Mouse (Mus musculus) lung, postnatal 4 days (tissue): ENCODE results near the gene Cmtm2a.
A peak's percentile ranks its signal among the peaks of the same experiment; 100 is the strongest.
"Not testable (repeated sequence)": the region's sequence is repeated elsewhere in the genome, so short reads cannot be mapped to it uniquely, and the experiment has no call there.

Experiments
- DNase-seq, 2 experiments: peaks; one replicate each; pipeline ENCODE4 v3.0.0; 2021

Gene Cmtm2a

GRCm38 (mm10) chr8:104293081-104293480 is at the start of gene Cmtm2a:
Cmtm2a (minus strand) TSS chr8:104293181.
- not testable (repeated sequence) for DNase-seq

- no peak for DNase-seq
These were observed 49.4 kb upstream of the Cmtm2a start for GRCm38 (mm10) chr8:104342426-104342825.

- no peak for DNase-seq
These were observed 48.7 kb upstream of the Cmtm2a start for GRCm38 (mm10) chr8:104341678-104342077.

GRCm38 (mm10) chr8:104341106-104341561 is 48.2 kb upstream of the Cmtm2a start:
- DNase-seq, result peak; percentile 85 to 89

DNA sequence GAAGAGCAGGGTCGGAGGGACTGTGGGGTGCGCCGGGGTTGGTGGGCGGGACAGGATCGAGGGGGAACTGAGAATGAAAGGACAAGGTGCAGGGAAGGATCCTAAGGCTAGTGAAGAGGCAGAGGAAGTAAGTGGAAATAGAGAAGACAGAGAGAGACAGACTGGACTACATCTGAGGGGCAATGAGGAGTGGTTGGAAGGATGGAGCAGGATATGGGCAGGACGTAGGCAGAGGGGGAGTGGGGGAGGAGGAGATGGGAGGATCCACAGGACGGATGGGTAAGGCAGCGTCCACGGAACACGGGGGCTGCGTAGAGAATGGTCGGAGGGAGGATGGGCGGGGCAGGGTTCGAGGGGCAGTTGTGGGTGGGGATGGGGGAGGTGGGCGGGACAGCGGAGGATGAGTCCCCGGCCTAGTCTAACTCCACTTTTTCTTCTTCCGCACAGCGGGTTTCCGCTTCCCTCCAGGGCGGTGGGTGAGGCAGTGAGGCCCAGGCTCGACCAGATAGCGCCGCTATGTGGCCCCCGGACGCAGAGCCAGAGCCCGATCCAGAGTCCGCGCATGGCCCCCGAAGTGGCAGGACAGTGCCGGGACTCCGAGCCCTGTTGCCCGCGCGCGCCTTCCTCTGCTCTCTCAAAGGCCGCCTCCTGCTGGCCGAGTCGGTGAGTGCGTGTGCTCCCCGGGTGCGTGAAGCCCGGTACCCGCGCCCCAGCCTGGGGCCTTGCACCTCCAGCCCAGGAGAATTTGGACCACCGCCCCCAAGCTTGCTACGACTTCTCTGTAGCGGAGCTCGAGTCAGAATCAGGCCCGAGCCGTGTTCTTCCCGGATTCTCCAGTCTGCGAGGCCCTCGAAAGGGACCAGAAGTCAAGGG is 47.5 kb upstream of the Cmtm2a start:
- peak; percentile 89 to 92 for DNase-seq

DNA sequence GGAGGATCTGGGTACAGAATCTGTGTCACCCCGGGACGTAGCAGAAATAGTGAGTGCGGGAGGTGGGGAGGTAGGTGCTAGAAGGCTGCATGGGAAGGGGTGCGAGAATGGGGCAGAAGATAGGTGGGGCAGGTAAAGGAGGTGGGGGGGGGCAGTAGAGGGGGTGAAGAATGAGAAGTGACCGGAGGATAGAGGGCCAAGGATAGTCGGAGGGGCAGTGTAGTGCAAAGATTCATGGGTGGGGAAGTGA is 46.9 kb upstream of the Cmtm2a start:
- no peak for DNase-seq

DNA sequence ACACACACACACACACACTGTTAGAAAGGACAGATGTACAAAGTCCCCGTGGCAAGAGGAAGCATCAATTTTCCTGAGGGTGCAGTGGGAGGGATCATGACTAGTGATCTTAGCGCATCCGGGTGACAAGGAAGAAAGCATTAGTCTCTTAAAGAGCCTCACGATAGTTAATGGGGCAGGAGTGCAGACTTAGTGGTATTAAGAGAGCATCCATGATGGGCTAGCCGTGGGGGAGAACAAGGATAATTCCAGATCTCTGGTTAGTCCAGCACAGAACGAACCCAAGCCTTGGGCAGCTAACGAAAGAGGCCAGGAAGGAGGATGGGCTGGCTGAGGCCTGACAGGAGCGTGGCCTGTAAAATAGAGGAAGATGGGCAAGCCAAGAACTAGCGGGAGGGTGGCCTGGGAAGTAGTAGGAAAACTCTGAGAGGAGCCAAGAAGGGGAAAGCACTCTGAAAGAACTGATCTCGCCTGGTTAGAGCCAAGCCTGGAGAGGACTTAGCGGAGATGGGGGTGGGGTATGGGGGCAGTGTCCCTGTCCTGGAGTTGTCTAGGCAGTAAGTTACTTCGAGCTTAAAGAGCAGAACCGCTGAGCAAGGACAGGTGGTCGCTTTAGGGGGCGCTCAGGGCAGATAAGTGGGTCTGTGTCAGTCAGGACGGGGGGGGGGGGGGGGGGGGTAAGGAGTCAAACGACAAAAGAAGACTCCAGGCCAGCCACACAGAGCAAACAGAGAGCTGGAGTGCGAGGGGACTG is 46.4 kb upstream of the Cmtm2a start, which contains the start of gene Cmtm3:
TSS of gene Cmtm3 (plus strand) at position 182 of the 754 bp plus-strand sequence.
- peak; percentile 51 to 59 for DNase-seq

GRCm38 (mm10) chr8:104337890-104338289 is 44.9 kb upstream of the Cmtm2a start:
- DNase-seq, result no peak

DNA sequence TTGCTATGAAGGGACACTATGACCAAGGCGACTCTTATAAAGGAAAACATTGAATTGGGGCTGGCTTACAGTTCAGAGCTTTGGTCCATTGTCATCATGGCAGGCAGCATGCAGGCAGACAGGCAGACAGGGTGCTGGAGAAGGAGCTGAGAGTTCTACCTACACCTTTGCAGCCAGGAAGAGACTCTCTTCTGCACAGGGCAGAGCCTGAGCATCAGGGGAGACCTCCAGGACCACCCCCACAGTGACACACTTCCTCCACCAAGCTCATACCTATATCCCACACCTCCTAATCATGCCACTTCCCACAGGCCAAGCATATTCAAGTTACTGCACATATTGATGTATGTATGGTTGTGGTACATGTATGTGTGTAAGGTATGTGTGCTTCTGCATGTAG is 43.8 kb upstream of the Cmtm2a start:
- DNase-seq, result no peak

DNA sequence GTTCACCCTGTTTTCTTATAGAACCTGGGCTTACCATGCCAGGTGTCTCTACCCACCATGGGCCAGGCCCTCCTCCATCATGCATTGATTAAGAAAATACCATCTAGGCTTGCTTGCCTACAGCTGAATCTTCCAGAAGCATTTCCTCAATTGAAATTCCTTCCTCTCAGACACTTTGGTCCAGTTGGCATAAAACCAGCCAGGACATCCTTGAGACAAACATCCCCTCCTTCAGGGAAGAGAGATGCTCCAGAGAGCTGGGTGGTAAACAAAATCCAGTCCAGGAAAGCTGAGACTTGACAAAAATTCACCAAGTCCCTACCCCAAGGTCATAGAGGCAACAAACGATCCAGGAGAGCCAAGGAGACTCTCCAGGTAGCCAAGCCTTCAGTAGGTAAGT is 41.2 kb upstream of the Cmtm2a start:
- peak in 1 of 2 experiments; percentile 24 for DNase-seq

GRCm38 (mm10) chr8:104333786-104334185 is 40.8 kb upstream of the Cmtm2a start:
- DNase-seq, result peak in 1 of 2 experiments; percentile 26

GRCm38 (mm10) chr8:104332665-104333631 is 40.0 kb upstream of the Cmtm2a start:
- peak in 1 of 2 experiments; percentile 3 for DNase-seq

- not testable (repeated sequence) for DNase-seq
These were observed 28.9 kb upstream of the Cmtm2a start, which contains the start of gene Cmtm2b for GRCm38 (mm10) chr8:104321930-104322329. Cmtm2b (plus strand) TSS chr8:104322230.

- not testable (repeated sequence) for DNase-seq
These were observed 28.3 kb upstream of the Cmtm2a start, which contains the start of gene Gm11020 for GRCm38 (mm10) chr8:104321267-104321666. Gm11020 (plus strand) TSS chr8:104321567.

GRCm38 (mm10) chr8:104313311-104313710 is 20.3 kb upstream of the Cmtm2a start:
- DNase-seq, result peak in 1 of 2 experiments; percentile 25

DNA sequence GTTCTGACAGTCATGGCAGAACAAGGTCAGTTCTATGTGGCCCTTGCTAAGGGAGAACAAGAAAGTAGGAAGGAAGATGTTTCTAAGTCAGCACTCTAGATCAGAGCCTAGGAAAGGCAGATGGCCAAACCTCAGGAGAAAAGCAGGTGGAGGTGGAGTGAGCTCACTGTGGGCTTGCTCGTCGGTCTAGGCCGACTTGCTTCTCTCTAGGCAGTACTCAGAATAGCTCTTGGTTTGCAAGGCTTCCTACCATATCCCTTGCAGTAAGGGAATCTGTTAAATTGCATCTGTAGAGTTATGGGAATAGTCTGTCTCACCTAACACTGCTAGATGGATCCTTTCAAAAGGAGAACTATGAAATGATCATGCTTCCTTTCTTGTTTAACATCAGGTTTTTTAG is 19.0 kb upstream of the Cmtm2a start:
- not testable (repeated sequence) for DNase-seq

- not testable (repeated sequence) for DNase-seq
These were observed 16.6 kb upstream of the Cmtm2a start, which contains the start of the genes Gm45711 and Cmtm1 for GRCm38 (mm10) chr8:104309441-104310155. Gm45711 (minus strand) TSS chr8:104310081. Cmtm1 (minus strand) TSS chr8:104310145.

DNA sequence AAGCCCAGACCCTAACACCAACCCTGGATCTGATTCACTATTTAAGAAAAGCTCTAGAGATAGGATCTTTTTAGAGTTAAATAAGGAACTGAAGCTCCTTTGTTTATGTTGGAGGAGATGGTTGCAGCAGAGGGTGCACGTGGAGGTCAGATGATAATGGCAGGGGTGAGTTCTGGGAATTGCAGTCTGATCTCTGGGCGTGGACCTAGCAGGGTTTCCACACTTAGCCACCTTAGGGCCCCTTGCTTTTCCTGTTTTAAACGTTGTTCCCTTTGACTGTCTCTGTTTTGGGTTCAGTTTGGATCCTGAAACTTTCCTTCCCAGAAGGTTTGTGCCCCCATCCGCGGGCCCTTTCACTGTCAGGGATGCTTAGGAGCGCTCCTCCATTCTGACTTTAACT is 15.4 kb upstream of the Cmtm2a start:
- DNase-seq, result not testable (repeated sequence)

- no peak for DNase-seq
These were observed 12.0 kb upstream of the Cmtm2a start for GRCm38 (mm10) chr8:104304962-104305361.

- not testable (repeated sequence) for DNase-seq
These were observed 9.6 kb upstream of the Cmtm2a start for GRCm38 (mm10) chr8:104302536-104302935.

- DNase-seq, result not testable (repeated sequence)
These were observed 8.6 kb upstream of the Cmtm2a start for GRCm38 (mm10) chr8:104301577-104301976.

DNA sequence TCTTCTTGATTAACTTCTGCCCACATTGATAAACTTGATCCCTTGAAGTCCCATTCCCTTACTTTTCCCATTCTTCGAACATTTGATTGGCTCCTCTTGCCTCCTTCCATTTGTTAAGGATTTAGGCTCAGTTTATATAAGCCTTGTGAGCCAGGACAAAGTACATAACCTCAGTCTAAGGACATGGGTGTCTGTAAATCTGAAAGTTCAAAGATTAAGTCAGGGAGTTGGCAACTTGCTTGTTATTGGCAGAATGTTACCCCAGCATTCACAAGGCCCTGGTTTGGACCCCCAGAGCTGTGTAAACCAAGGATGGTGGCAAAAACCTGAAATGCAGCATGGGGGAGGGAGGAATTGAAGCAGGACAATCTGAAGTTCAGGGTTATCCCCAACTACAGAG is 1.4 kb upstream of the Cmtm2a start:
- DNase-seq, result no peak
